Mouse (Mus musculus): ENCODE data around the gene H2-Q4. TPM values are rescaled to one million over a fixed set of nuclear protein-coding genes. Genes with fewer than 3 reads are reported as not detected.
"Not testable (repeated sequence)": the region's sequence is repeated elsewhere in the genome, so short reads cannot be mapped to it uniquely, and the experiment has no call there.

The H2-Q4 gene
- total RNA-seq, 2 experiments from 2014 or later, result 1.5 to 2.4 TPM

GRCm38 (mm10) chr17:35419564-35419963 is 40.1 kb downstream of the H2-Q4 start:
- not testable (repeated sequence) for DNase-seq (ENCODE audit: low spot score in 2 of 2)

- DNase-seq (ENCODE audit: low spot score in 2 of 2), result not testable (repeated sequence)
Observed at GRCm38 (mm10) chr17:35420206-35420810, 40.9 kb downstream of the H2-Q4 start.

- not testable (repeated sequence) for DNase-seq (ENCODE audit: low spot score in 2 of 2)
Observed at GRCm38 (mm10) chr17:35421331-35421730, 41.9 kb downstream of the H2-Q4 start.

GRCm38 (mm10) chr17:35422360-35422759 is 42.9 kb downstream of the H2-Q4 start:
- DNase-seq (ENCODE audit: low spot score in 2 of 2), result not testable (repeated sequence)

GRCm38 (mm10) chr17:35423131-35423810 is 43.9 kb downstream of the H2-Q4 start:
- DNase-seq (ENCODE audit: low spot score in 2 of 2), result not testable (repeated sequence)

- DNase-seq (ENCODE audit: low spot score in 2 of 2), result not testable (repeated sequence)
Observed at GRCm38 (mm10) chr17:35424106-35424505, 44.7 kb downstream of the H2-Q4 start.

GRCm38 (mm10) chr17:35424624-35425416 is 45.4 kb downstream of the H2-Q4 start, which contains the start of gene H2-Q6:
H2-Q6 (plus strand) TSS chr17:35424850.
- DNase-seq (ENCODE audit: low spot score in 2 of 2), result not testable (repeated sequence)

GRCm38 (mm10) chr17:35425474-35425873 is 46.1 kb downstream of the H2-Q4 start:
- not testable (repeated sequence) for DNase-seq (ENCODE audit: low spot score in 2 of 2)

GRCm38 (mm10) chr17:35428883-35429282 is 49.5 kb downstream of the H2-Q4 start:
- DNase-seq (ENCODE audit: low spot score in 2 of 2), result not testable (repeated sequence)

GRCm38 (mm10) chr17:35430671-35431070 is 51.3 kb downstream of the H2-Q4 start:
- DNase-seq (ENCODE audit: low spot score in 2 of 2), result not testable (repeated sequence)

- not testable (repeated sequence) for DNase-seq (ENCODE audit: low spot score in 2 of 2)
Observed at GRCm38 (mm10) chr17:35432167-35432566, 52.8 kb downstream of the H2-Q4 start.

- DNase-seq (ENCODE audit: low spot score in 2 of 2), result not testable (repeated sequence)
Observed at GRCm38 (mm10) chr17:35434836-35435235, 55.4 kb downstream of the H2-Q4 start.

Other genes starting within 250 kb of the H2-Q4 start
- not detected for gene Apom, start 247.6 kb upstream of the H2-Q4 start, total RNA-seq (2021)
- 100 to 1,000 TPM; 323 to 339 TPM for gene Bag6, start 244.4 kb upstream of the H2-Q4 start, total RNA-seq (2021)
- gene Prrc2a, start 214.7 kb upstream of the H2-Q4 start, total RNA-seq (2021), result 100 to 1,000 TPM; 317 to 343 TPM
- gene Aif1, start 203.5 kb upstream of the H2-Q4 start, total RNA-seq (2021), result 10 to 100 TPM in 1 of 2 experiments, 1 to 10 TPM in 1; 9.4 to 13.0 TPM
- gene Lst1, start 191.2 kb upstream of the H2-Q4 start, total RNA-seq (2021), result 1 to 10 TPM; 5.5 to 6.7 TPM
- gene Ltb, start 185.2 kb upstream of the H2-Q4 start, total RNA-seq (2021), result under 1 TPM; 0.41 to 0.64 TPM
- not detected for gene Tnf, start 177.6 kb upstream of the H2-Q4 start, total RNA-seq (2021)
- gene Lta, start 174.3 kb upstream of the H2-Q4 start, total RNA-seq (2021), result under 1 TPM; 0.22 to 0.41 TPM
- gene Gm16181, start 158.8 kb upstream of the H2-Q4 start, total RNA-seq (2021), result not detected
- 100 to 1,000 TPM; 637 to 681 TPM for gene Atp6v1g2, start 146.0 kb upstream of the H2-Q4 start, total RNA-seq (2021)
- 10 to 100 TPM; 13.6 to 15.8 TPM for gene Nfkbil1, start 143.8 kb upstream of the H2-Q4 start, total RNA-seq (2021)
- gene Ddx39b, start 137.9 kb upstream of the H2-Q4 start, total RNA-seq (2021), result 100 to 1,000 TPM; 210 to 215 TPM
- gene H2-D1, start 116.9 kb upstream of the H2-Q4 start, total RNA-seq (2021), result 10 to 100 TPM; 22.1 to 26.7 TPM
- under 1 TPM; 0.15 to 0.25 TPM for gene H2-Q1, start 59.2 kb upstream of the H2-Q4 start, total RNA-seq (2021)
- gene H2-Q2, start 37.4 kb upstream of the H2-Q4 start, total RNA-seq (2021), result under 1 TPM; 0.46 to 0.50 TPM
- under 1 TPM; 0.20 to 0.52 TPM for gene H2-Q6, start 45.2 kb downstream of the H2-Q4 start, total RNA-seq (2021)
- gene H2-Q7, start 59.5 kb downstream of the H2-Q4 start, total RNA-seq (2021), result under 1 TPM; 0.54 to 0.63 TPM
- under 1 TPM; 0.10 to 0.15 TPM for gene H2-Q10, start 90.5 kb downstream of the H2-Q4 start, total RNA-seq (2021)
- under 1 TPM; 0.22 to 0.23 TPM for gene Pou5f1, start 126.4 kb downstream of the H2-Q4 start, total RNA-seq (2021)
- gene Tcf19, start 137.2 kb downstream of the H2-Q4 start, total RNA-seq (2021), result 1 to 10 TPM; 4.5 to 5.7 TPM
- gene Cchcr1, start 137.5 kb downstream of the H2-Q4 start, total RNA-seq (2021), result 10 to 100 TPM in 1 of 2 experiments, 1 to 10 TPM in 1; 9.5 to 12.0 TPM
- under 1 TPM; 0.41 to 0.79 TPM for gene Psors1c2, start 153.6 kb downstream of the H2-Q4 start, total RNA-seq (2021)
- gene Cdsn, start 172.5 kb downstream of the H2-Q4 start, total RNA-seq (2021), result under 1 TPM; 0.20 to 0.22 TPM
- not detected for gene 2300002M23Rik, start 187.8 kb downstream of the H2-Q4 start, total RNA-seq (2021)
- not detected for gene Sfta2, start 221.9 kb downstream of the H2-Q4 start, total RNA-seq (2021)
- gene Gm9573, start 247.0 kb downstream of the H2-Q4 start, total RNA-seq (2021), result not detected

All from layer of hippocampus, adult 18-20 months (tissue).